Mouse (Mus musculus): Measurements from ENCODE around the gene Sod1. TPM values are rescaled to one million over a fixed set of nuclear protein-coding genes. Genes with fewer than 3 reads are reported as not detected.

Gene Sod1
- polyA plus RNA-seq, 1 experiment from 2014 or later = 1,073 TPM

- no peak overlapping the region for H3K4me2 ChIP-seq (ENCODE audit: low read depth)
- H3K9ac ChIP-seq (ENCODE audit: low read length) = no peak overlapping the region
- 38% methylated on average over 8 of the region's 8 CpGs for WGBS
- H3K27me3 ChIP-seq (ENCODE audit: control insufficient read depth, insufficient read depth, low read length) = no peaks in the 10 kb centered on the region
- H3K27ac ChIP-seq (ENCODE audit: low read depth, low read length) = no peak overlapping the region
- peak; percentile 56; the same call in 1 of the 2 replicates for ATAC-seq (ENCODE audit: insufficient read depth, low FRiP score, low TSS enrichment)
- H3K4me1 ChIP-seq (ENCODE audit: control insufficient read depth, insufficient read depth, low read length) = no peaks in the 10 kb centered on the region
- H3K36me3 ChIP-seq (ENCODE audit: control insufficient read depth, insufficient read depth, low read length) = no peaks in the 10 kb centered on the region
- DNase-seq (ENCODE audit: low spot score) = peak; percentile 84
- H3K4me3 ChIP-seq (ENCODE audit: low read depth, low read length) = no peak overlapping the region
- H3K9me3 ChIP-seq (ENCODE audit: control insufficient read depth, low read length) = no peaks in the 10 kb centered on the region
Observed at GRCm38 (mm10) chr16:90185928-90186588, 34.5 kb upstream of the Sod1 start.

- no peaks in the 10 kb centered on the region for H3K36me3 ChIP-seq (ENCODE audit: control insufficient read depth, insufficient read depth, low read length)
- H3K4me3 ChIP-seq (ENCODE audit: low read depth, low read length) = no peak overlapping the region
- H3K9ac ChIP-seq (ENCODE audit: low read length) = no peak overlapping the region
- H3K4me1 ChIP-seq (ENCODE audit: control insufficient read depth, insufficient read depth, low read length) = no peaks in the 10 kb centered on the region
- ATAC-seq (ENCODE audit: insufficient read depth, low FRiP score, low TSS enrichment) = peak; percentile 35; the same call in 1 of the 2 replicates
- no peak overlapping the region for H3K4me2 ChIP-seq (ENCODE audit: low read depth)
- no peaks in the 10 kb centered on the region for H3K9me3 ChIP-seq (ENCODE audit: control insufficient read depth, low read length)
- 30% methylated on average over 13 of the region's 13 CpGs for WGBS
- H3K27ac ChIP-seq (ENCODE audit: low read depth, low read length) = no peak overlapping the region
- no peaks in the 10 kb centered on the region for H3K27me3 ChIP-seq (ENCODE audit: control insufficient read depth, insufficient read depth, low read length)
- DNase-seq (ENCODE audit: low spot score) = peak; percentile 53
Observed at GRCm38 (mm10) chr16:90187453-90187852, 33.1 kb upstream of the Sod1 start.

- 76% methylated on average over 6 of the region's 6 CpGs for WGBS
- no peak for ATAC-seq (ENCODE audit: insufficient read depth, low FRiP score, low TSS enrichment)
- H3K27me3 ChIP-seq (ENCODE audit: control insufficient read depth, insufficient read depth, low read length) = no peaks in the 10 kb centered on the region
- no peak overlapping the region for H3K4me3 ChIP-seq (ENCODE audit: low read depth, low read length)
- H3K36me3 ChIP-seq (ENCODE audit: control insufficient read depth, insufficient read depth, low read length) = no peaks in the 10 kb centered on the region
- H3K4me2 ChIP-seq (ENCODE audit: low read depth) = no peak overlapping the region
- H3K9ac ChIP-seq (ENCODE audit: low read length) = no peak overlapping the region
- no peaks in the 10 kb centered on the region for H3K4me1 ChIP-seq (ENCODE audit: control insufficient read depth, insufficient read depth, low read length)
- no peak for DNase-seq (ENCODE audit: low spot score)
- no peak overlapping the region for H3K27ac ChIP-seq (ENCODE audit: low read depth, low read length)
- no peaks in the 10 kb centered on the region for H3K9me3 ChIP-seq (ENCODE audit: control insufficient read depth, low read length)
Observed at GRCm38 (mm10) chr16:90191289-90191688, 29.3 kb upstream of the Sod1 start.

GRCm38 (mm10) chr16:90193719-90194118 lies 26.8 kb upstream of the Sod1 start:
- Histone ChIP-seq H3K36me3 (ENCODE audit: control insufficient read depth, insufficient read depth, low read length) (no peaks in the 10 kb centered on the region), H3K4me2 (ENCODE audit: low read depth) (no peak overlapping the region), H3K4me3 (ENCODE audit: low read depth, low read length) (no peak overlapping the region), H3K9me3 (ENCODE audit: control insufficient read depth, low read length) (no peaks in the 10 kb centered on the region), H3K9ac (ENCODE audit: low read length) (no peak overlapping the region), H3K4me1 (ENCODE audit: control insufficient read depth, insufficient read depth, low read length) (no peaks in the 10 kb centered on the region), H3K27ac (ENCODE audit: low read depth, low read length) (no peak overlapping the region), H3K27me3 (ENCODE audit: control insufficient read depth, insufficient read depth, low read length) (no peaks in the 10 kb centered on the region)
- no peak for ATAC-seq (ENCODE audit: insufficient read depth, low FRiP score, low TSS enrichment)
- no peak for DNase-seq (ENCODE audit: low spot score)

GRCm38 (mm10) chr16:90196688-90197240 lies 23.8 kb upstream of the Sod1 start:
- ATAC-seq (ENCODE audit: insufficient read depth, low FRiP score, low TSS enrichment) (no peak; the same call in 1 of the 2 replicates), DNase-seq (ENCODE audit: low spot score) (no peak)
- Histone ChIP-seq H3K4me3 (ENCODE audit: low read depth, low read length) (no peak overlapping the region), H3K9me3 (ENCODE audit: control insufficient read depth, low read length) (no peaks in the 10 kb centered on the region), H3K27me3 (ENCODE audit: control insufficient read depth, insufficient read depth, low read length) (no peaks in the 10 kb centered on the region), H3K9ac (ENCODE audit: low read length) (no peak overlapping the region), H3K36me3 (ENCODE audit: control insufficient read depth, insufficient read depth, low read length) (no peaks in the 10 kb centered on the region), H3K4me1 (ENCODE audit: control insufficient read depth, insufficient read depth, low read length) (no peaks in the 10 kb centered on the region), H3K27ac (ENCODE audit: low read depth, low read length) (no peak overlapping the region), H3K4me2 (ENCODE audit: low read depth) (no peak overlapping the region)
- 87% methylated on average over 7 of the region's 7 CpGs for WGBS

- Histone ChIP-seq H3K4me3 (ENCODE audit: low read depth, low read length) (peak overlapping the region; percentile 38), H3K9ac (ENCODE audit: low read length) (peak overlapping the region; percentile 55), H3K4me2 (ENCODE audit: low read depth) (peak overlapping the region; percentile 45), H3K36me3 (ENCODE audit: control insufficient read depth, insufficient read depth, low read length) (no peaks in the 10 kb centered on the region), H3K9me3 (ENCODE audit: control insufficient read depth, low read length) (no peaks in the 10 kb centered on the region), H3K4me1 (ENCODE audit: control insufficient read depth, insufficient read depth, low read length) (no peaks in the 10 kb centered on the region), H3K27ac (ENCODE audit: low read depth, low read length) (no peak overlapping the region), H3K27me3 (ENCODE audit: control insufficient read depth, insufficient read depth, low read length) (no peaks in the 10 kb centered on the region)
- peak; percentile 91 for ATAC-seq (ENCODE audit: insufficient read depth, low FRiP score, low TSS enrichment)
- WGBS = 3% methylated on average over 21 of the region's 22 CpGs
- DNase-seq (ENCODE audit: low spot score) = peak; percentile 81
Observed at GRCm38 (mm10) chr16:90197337-90197973, 23.1 kb upstream of the Sod1 start.

- WGBS = 88% methylated on average over 6 of the region's 6 CpGs
- H3K36me3 ChIP-seq (ENCODE audit: control insufficient read depth, insufficient read depth, low read length) = no peaks in the 10 kb centered on the region
- ATAC-seq (ENCODE audit: insufficient read depth, low FRiP score, low TSS enrichment) = no peak
Observed at GRCm38 (mm10) chr16:90198626-90199025, 21.9 kb upstream of the Sod1 start.

GRCm38 (mm10) chr16:90199174-90199573 lies 21.4 kb upstream of the Sod1 start:
- Histone ChIP-seq H3K4me3 (ENCODE audit: low read depth, low read length) (no peak overlapping the region), H3K27me3 (ENCODE audit: control insufficient read depth, insufficient read depth, low read length) (no peaks in the 10 kb centered on the region), H3K4me2 (ENCODE audit: low read depth) (no peak overlapping the region), H3K36me3 (ENCODE audit: control insufficient read depth, insufficient read depth, low read length) (no peaks in the 10 kb centered on the region), H3K27ac (ENCODE audit: low read depth, low read length) (no peak overlapping the region), H3K4me1 (ENCODE audit: control insufficient read depth, insufficient read depth, low read length) (no peaks in the 10 kb centered on the region), H3K9ac (ENCODE audit: low read length) (no peak overlapping the region), H3K9me3 (ENCODE audit: control insufficient read depth, low read length) (no peaks in the 10 kb centered on the region)
- no peak for DNase-seq (ENCODE audit: low spot score)
- 90% methylated on average over 10 of the region's 10 CpGs for WGBS
- no peak for ATAC-seq (ENCODE audit: insufficient read depth, low FRiP score, low TSS enrichment)

More at GRCm38 (mm10) chr16:90198626-90199025, 21.9 kb upstream of the Sod1 start:
- no peak overlapping the region for H3K4me3 ChIP-seq (ENCODE audit: low read depth, low read length)
- no peak overlapping the region for H3K9ac ChIP-seq (ENCODE audit: low read length)
- no peak overlapping the region for H3K27ac ChIP-seq (ENCODE audit: low read depth, low read length)
- H3K4me2 ChIP-seq (ENCODE audit: low read depth) = no peak overlapping the region
- H3K9me3 ChIP-seq (ENCODE audit: control insufficient read depth, low read length) = no peaks in the 10 kb centered on the region
- H3K4me1 ChIP-seq (ENCODE audit: control insufficient read depth, insufficient read depth, low read length) = no peaks in the 10 kb centered on the region
- no peaks in the 10 kb centered on the region for H3K27me3 ChIP-seq (ENCODE audit: control insufficient read depth, insufficient read depth, low read length)
- DNase-seq (ENCODE audit: low spot score) = no peak

GRCm38 (mm10) chr16:90202140-90202539 lies 18.4 kb upstream of the Sod1 start:
- no peak overlapping the region for H3K4me2 ChIP-seq (ENCODE audit: low read depth)
- H3K36me3 ChIP-seq (ENCODE audit: control insufficient read depth, insufficient read depth, low read length) = no peaks in the 10 kb centered on the region
- H3K9ac ChIP-seq (ENCODE audit: low read length) = no peak overlapping the region
- no peak for ATAC-seq (ENCODE audit: insufficient read depth, low FRiP score, low TSS enrichment)
- DNase-seq (ENCODE audit: low spot score) = no peak
- no peaks in the 10 kb centered on the region for H3K9me3 ChIP-seq (ENCODE audit: control insufficient read depth, low read length)
- no peaks in the 10 kb centered on the region for H3K27me3 ChIP-seq (ENCODE audit: control insufficient read depth, insufficient read depth, low read length)
- H3K4me3 ChIP-seq (ENCODE audit: low read depth, low read length) = no peak overlapping the region
- H3K4me1 ChIP-seq (ENCODE audit: control insufficient read depth, insufficient read depth, low read length) = no peaks in the 10 kb centered on the region
- WGBS = 81% methylated on average over 19 of the region's 19 CpGs
- no peak overlapping the region for H3K27ac ChIP-seq (ENCODE audit: low read depth, low read length)
